Mouse (Mus musculus) liver (tissue): Measurements from ENCODE around the gene Lsm14a.

ENCODE experiments used
- DNase-seq: peaks from one replicate; pipeline ENCODE4 v3.0.0-alpha.2; 2020; ENCODE audit warnings: mixed read lengths

The Lsm14a gene

GRCm38 (mm10) chr7:34309186-34309764 lies 83.8 kb downstream of the Lsm14a start:
- no peak for DNase-seq

- no peak for DNase-seq
Observed at GRCm38 (mm10) chr7:34308586-34308985, 84.5 kb downstream of the Lsm14a start.

GRCm38 (mm10) chr7:34305454-34305853 lies 87.7 kb downstream of the Lsm14a start:
- no peak for DNase-seq

- no peak for DNase-seq
Observed at GRCm38 (mm10) chr7:34302651-34303050, 90.5 kb downstream of the Lsm14a start.

- no peak for DNase-seq
Observed at GRCm38 (mm10) chr7:34301952-34302351, 91.2 kb downstream of the Lsm14a start.

GRCm38 (mm10) chr7:34298818-34299217 lies 94.3 kb downstream of the Lsm14a start:
- DNase-seq: no peak

- no peak for DNase-seq
Observed at GRCm38 (mm10) chr7:34296124-34296523, 97.0 kb downstream of the Lsm14a start.
